9 mouse cellular contexts compared by ENCODE assay signal in genomic region chr9:122263140-122263539, GRCm38 (mm10). TPM values are rescaled to one million over a fixed set of nuclear protein-coding genes. Genes with fewer than 3 reads are reported as not detected.
A peak's percentile ranks its signal among the peaks of the same experiment; 100 is the strongest.
DNase-seq lines count a peak whose midpoint lies in the region; ATAC-seq and TF ChIP-seq lines count a peak whose summit lies in the region.
"Had no signal": no experiment of that assay in that cellular context is flagged by ENCODE, and none has a peak within 500 bp of the region (broad histone marks: within the 10 kb centered on the region; RNA-seq: fewer than 3 reads in every experiment).

No protein-coding gene starts in this region.

- no peak overlapping the region for H3K9ac ChIP-seq in MEL (ENCODE audit: control insufficient read depth, low read depth, low read length, poor library complexity, severe bottlenecking)

- H3K79me2 ChIP-seq in MEL (ENCODE audit: control insufficient read depth, insufficient read depth, low read length, poor library complexity): no peaks in the 10 kb centered on the region

- no peak for TF ChIP-seq EP300 in MEL (IDR thresholded peaks at IDR 0.05; ENCODE audit: low read depth in 1 of 2, low read length in 2 of 2)

- H3K9me3 ChIP-seq in MEL (replicated peaks; ENCODE audit: insufficient read depth, low read length): no peaks in the 10 kb centered on the region

- H3K4me3 ChIP-seq in MEL (ENCODE audit: control insufficient read depth in 1 of 2, insufficient read depth in 1 of 2, low read depth in 2 of 2, low read length in 2 of 2): no peak overlapping the region

- TF ChIP-seq CTCF in MEL (IDR thresholded peaks at IDR 0.05 in 2 of 3, conservative IDR thresholded peaks at IDR 0.05 in 1 of 3; ENCODE audit: control insufficient read depth in 1 of 3, insufficient read depth in 1 of 3, low read depth in 2 of 3, low read length in 3 of 3, poor library complexity in 1 of 3, severe bottlenecking in 1 of 3): peak; percentile 6 to 48 (median 25); a peak in 5 of 6 replicates

- no peak overlapping the region for H3K27ac ChIP-seq in MEL (ENCODE audit: control insufficient read depth, low read depth, low read length)

- TF ChIP-seq RAD21 in MEL (IDR thresholded peaks at IDR 0.05; ENCODE audit: low read depth, low read length): no peak

- no peak for TF ChIP-seq POLR2A in MEL (IDR thresholded peaks at IDR 0.05; ENCODE audit: control insufficient read depth in 1 of 2, insufficient read depth in 1 of 2, low read depth in 1 of 2, low read length in 2 of 2, poor library complexity in 1 of 2)

- H3K36me3 ChIP-seq in MEL (ENCODE audit: control insufficient read depth in 1 of 2, insufficient read depth in 2 of 2, low read length in 2 of 2): no peaks in the 10 kb centered on the region

- peak; percentile 70; the same call in 1 of the 2 replicates for ATAC-seq in megakaryocyte, adult 5-6 weeks (ENCODE audit: poor library complexity, severe bottlenecking)
- ATAC-seq: activated CD4-positive, CD25-positive, alpha-beta regulatory T cell, adult 4 months had no signal

- peak; percentile 19 to 43 for DNase-seq in kidney, postnatal 4 days
- DNase-seq in kidney, adult 8-10 months: no peak
- peak; percentile 28 to 42 for DNase-seq in B cell, adult 2 months
- DNase-seq in MEL (ENCODE audit: low read depth, low spot score): peak; percentile 6
- no peak for DNase-seq in left cerebral cortex, adult 8-10 months (ENCODE audit: low spot score in 2 of 2)
- DNase-seq in spleen, postnatal 4 days (ENCODE audit: low spot score in 2 of 2): no peak
- no peak for DNase-seq in yolk sac, embryonic 10.5 days (ENCODE audit: low spot score)

- H3K4me1 ChIP-seq in MEL (ENCODE audit: control insufficient read depth in 1 of 2, insufficient read depth in 2 of 2, low read length in 2 of 2): no peaks in the 10 kb centered on the region

- no peaks in the 10 kb centered on the region for H3K27me3 ChIP-seq in MEL (ENCODE audit: control insufficient read depth in 1 of 2, insufficient read depth in 2 of 2, low read length in 2 of 2)

TF ChIP-seq in MEL, 35 proteins besides CTCF, POLR2A, EP300 and RAD21:
- TF ChIP-seq POLR2AphosphoS2 (IDR thresholded peaks at IDR 0.05; ENCODE audit: low read length) (no peak), UBTF (IDR thresholded peaks at IDR 0.05; ENCODE audit: borderline replicate concordance, insufficient read depth, low read depth, low read length) (no peak), JUND (IDR thresholded peaks at IDR 0.05; ENCODE audit: low read depth, low read length) (no peak), ZKSCAN1 (IDR thresholded peaks at IDR 0.05; ENCODE audit: low read depth, low read length) (no peak), KAT2A (conservative IDR thresholded peaks at IDR 0.05; ENCODE audit: low read depth, low read length) (no peak), HCFC1 (IDR thresholded peaks at IDR 0.05; ENCODE audit: low read depth, low read length) (no peak), POLR2AphosphoS5 (IDR thresholded peaks at IDR 0.05; ENCODE audit: borderline replicate concordance, low read depth, low read length) (no peak), USF1 (IDR thresholded peaks at IDR 0.05; ENCODE audit: low read depth, low read length) (no peak), MAFK (IDR thresholded peaks at IDR 0.05; ENCODE audit: borderline replicate concordance, low read depth, low read length) (no peak), BHLHE40 (IDR thresholded peaks at IDR 0.05; ENCODE audit: borderline replicate concordance, low read depth, low read length) (no peak), GABPA (IDR thresholded peaks at IDR 0.05; ENCODE audit: low read depth, low read length) (no peak)

RNA-seq across cellular contexts. Expression of gene Ano10, which starts 31.1 kb away (rescaled TPM):
- total RNA-seq in MEL (2012; rRNA removed): 0.29 and 0.54 TPM in 2 replicates
- polyA plus RNA-seq in MEL (2012; ENCODE audit: insufficient read depth in 1 of 2, insufficient read length in 2 of 2, low read depth in 1 of 2, low replicate concordance in 2 of 2, missing spikeins in 1 of 2): 1 to 10 TPM in 1 of 2 experiments, not detected in 1; 3.1 TPM
- 33.1 and 40.9 TPM in 2 replicates for total RNA-seq in megakaryocyte, adult 5-6 weeks (2015)
- 17.1 and 32.8 TPM in 2 replicates for total RNA-seq in megakaryocyte, adult 5-6 weeks (2017)
- 10 to 100 TPM; 28.5 to 29.8 (median 29.6) TPM for total RNA-seq in left cerebral cortex, adult 8-10 months (2022)

Comparison
In these comparisons a context has a peak if more than half of its experiments do, and no peak if none do; other contexts are left out.
1. DNase-seq: peak in kidney, postnatal 4 days (2 of 2), B cell, adult 2 months (2 of 2) and MEL (single experiment); none in kidney, adult 8-10 months (0 of 2), left cerebral cortex, adult 8-10 months (0 of 2), spleen, postnatal 4 days (0 of 2) and yolk sac, embryonic 10.5 days (single experiment).
2. RNA of gene Ano10, which starts 31.1 kb away (total RNA-seq): 17.1 to 40.9 TPM in megakaryocyte, adult 5-6 weeks and 28.5 to 29.8 TPM in left cerebral cortex, adult 8-10 months; 0.29 to 0.54 TPM in MEL; every median in the first group is over 10 times any median in the second.